Mouse (Mus musculus) G1E-ER4 (cell line): Measurements from ENCODE around the gene Asic2. TPM values are rescaled to one million over a fixed set of nuclear protein-coding genes. Genes with fewer than 3 reads are reported as not detected.

Experiments used
- GATA1 ChIP-seq: IDR thresholded peaks from one replicate; pipeline ENCODE4 v1.8.0; 2012; ENCODE audit warnings: low read length, inconsistent platforms
- polyA plus RNA-seq: library from polyadenylated mRNA; stranded (reverse); fragments of >175 nt; gene quantifications from 2 replicates; pipeline ENCODE4 v1.2.3, GENCODE M21; 2012

The Asic2 gene
- polyA plus RNA-seq, 1 experiment = not detected

DNA sequence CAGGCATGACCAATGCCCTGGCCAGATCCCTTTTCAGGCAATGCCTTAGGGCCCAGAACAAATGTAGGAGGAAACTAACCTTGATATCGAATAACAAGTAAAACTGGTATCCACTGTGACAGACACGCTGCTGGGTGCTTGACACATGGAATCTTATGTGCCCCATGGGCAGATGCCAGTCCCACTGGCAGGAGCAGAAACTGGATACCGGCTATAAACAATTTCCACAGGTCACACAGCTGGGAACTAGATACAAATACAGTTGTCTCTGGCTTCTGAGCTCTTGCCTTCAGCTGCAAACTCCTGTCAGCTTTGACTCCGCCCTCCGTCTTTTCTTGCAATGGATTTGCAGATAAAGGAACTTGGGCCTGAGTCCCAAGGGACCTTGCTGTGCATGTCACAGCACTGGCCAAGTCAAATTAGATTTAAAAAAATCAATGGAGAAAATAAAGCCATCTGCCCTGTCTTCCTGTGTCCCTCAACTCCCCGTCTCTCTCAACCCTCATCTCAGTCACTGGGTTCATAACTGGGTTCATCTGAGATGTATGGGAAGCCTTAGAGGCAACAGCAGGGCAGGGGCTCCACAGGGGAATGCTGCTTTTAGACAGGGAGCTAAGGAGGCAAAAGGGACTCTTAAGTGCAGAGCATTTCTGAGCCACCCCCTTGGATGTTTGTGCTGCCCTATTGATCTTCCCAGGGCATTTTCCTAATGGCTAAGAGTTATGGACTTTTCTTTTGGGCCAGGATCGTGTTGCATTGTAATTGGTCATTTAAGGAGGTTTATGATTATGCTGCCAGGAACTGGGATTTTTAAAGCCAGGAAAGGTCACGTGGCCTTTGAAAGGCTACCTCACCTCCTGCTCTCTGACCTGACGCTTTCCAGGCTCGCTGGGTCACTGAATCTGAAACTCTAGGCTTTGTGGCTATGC, 598.5 kb downstream of the Asic2 start:
- TF ChIP-seq GATA1 = no peak

DNA sequence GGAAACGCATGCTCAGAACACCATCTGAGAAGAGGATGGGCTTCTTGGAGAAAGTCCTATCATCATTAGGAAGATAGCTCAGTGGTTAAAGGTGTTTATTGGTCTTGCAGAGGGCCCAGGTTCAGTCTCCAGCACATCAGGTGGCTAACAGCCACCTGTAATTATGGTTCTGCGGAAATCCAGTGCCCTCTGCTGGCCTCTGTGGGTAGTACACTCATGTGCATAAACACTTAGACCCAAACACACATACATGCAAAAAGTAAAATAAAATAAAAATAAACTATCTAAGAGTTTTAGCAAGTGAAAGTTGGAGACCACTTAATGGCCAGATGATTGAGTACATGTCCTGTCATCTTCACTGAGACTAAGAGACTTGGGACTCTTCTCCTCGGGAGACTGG, 603.8 kb downstream of the Asic2 start:
- TF ChIP-seq GATA1 = no peak

DNA sequence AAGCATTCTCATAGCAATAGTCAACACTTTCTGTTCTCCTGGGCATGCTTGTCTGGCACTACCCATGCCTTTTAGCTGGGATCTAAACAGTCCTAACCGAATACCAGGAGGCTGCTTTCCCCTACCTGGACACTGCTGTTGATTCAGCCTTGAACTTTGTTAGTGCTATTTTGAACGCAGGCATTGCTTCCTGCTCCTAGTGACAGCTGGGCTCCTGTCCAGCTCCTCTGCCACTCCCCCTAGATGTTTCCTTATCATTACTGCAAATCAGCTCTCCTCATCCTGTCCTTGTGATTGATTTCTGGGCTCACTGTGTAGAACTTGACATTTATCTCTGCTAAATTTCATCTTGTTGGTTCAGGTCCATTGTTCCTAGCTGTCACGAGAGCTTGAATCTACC, 605.8 kb downstream of the Asic2 start:
- no peak for TF ChIP-seq GATA1

DNA sequence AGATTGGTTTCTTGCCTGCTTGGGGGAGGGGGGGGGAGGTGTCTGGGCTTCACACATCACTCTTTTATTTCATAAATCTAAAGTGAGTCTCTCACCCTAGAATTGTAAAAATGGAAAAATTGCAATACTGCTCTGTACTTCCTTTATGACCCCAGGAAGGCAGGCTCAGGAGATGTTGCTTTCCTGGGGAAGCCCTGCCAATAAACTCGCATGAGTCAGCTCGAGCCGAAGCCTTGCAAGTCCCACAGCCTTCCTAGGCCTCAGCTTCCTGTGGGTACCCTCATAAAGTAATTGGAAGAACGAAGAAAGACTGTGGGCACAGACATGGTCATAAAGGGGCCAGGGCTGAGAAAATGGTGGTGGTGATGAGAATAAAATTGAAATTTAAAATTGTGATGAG, 607.2 kb downstream of the Asic2 start:
- no peak for TF ChIP-seq GATA1

DNA sequence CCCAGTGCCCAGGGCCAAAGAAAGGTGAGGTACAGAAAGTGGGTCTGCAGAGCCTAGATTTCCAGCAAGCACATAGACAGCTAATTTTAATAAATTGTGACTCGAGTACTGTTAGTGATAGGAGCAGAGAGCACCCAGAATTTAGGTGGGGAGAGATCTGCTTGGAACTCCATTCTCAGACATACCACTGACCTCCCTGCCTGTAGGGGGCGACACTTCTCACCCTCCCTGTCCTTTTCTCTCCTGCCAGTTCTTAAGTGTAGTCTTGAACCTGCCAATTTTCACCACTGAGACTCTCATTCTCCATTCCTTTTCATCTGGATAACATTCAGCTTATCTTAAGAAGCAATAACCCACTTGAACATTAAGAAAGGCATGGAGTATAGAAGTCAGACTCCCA, 636.3 kb downstream of the Asic2 start:
- no peak for TF ChIP-seq GATA1

DNA sequence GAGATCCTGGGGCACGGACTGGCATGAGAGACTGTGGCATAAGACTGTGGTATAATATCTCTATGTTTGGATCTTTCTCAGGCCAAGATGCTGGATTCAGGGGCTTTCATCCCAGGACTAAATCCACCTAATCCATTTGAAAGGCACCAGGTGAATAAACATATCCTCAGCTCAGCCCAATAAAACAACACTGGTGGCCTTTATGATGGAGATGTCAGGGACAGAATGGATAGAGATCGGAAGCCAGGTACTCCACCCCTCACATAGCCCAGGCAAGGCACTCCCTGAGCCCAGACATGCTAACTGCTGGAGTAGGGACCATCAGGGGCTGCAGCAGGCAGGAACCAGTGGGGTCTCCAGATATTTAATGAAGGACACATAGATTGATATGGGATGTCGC, 637.3 kb downstream of the Asic2 start:
- no peak for TF ChIP-seq GATA1

DNA sequence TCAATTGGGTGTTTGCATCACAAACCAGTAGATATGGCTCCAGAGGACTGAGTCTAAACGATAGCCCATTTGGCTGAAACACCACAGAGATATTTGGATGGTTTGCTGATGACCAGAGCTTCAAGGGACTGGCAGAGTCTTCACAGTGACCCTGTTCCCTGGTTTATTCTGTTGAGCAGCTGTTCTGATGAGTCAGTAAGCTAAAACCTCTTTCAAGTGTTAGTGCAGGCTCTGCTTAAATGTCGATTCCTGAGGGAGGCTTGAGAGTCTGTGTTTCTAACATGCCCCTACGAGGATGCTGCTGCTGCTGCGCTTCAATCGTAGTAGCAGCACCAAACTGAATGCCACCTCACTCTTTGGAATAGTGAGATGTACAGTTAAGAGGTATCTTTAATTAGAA, 640.2 kb downstream of the Asic2 start:
- TF ChIP-seq GATA1 = no peak

DNA sequence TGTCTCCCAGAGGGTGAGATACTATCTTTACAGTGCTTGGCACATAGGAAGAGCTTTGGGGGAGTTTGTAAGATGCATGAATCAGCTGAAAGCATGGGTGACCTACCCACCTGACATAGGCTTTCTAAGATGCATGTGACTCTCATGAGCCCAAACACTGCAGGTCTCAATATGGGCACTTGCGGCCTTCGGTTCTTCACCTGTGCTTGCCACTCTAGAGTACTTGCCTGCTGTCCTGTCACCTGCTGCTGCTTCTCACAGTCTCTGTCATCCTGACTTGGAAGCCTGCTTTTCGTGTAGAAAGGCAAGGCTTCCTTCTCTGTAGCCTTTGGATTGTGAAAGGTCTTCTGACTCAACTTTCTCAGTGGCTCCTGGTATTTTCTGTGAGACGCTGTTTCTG, 645.1 kb downstream of the Asic2 start:
- no peak for TF ChIP-seq GATA1

DNA sequence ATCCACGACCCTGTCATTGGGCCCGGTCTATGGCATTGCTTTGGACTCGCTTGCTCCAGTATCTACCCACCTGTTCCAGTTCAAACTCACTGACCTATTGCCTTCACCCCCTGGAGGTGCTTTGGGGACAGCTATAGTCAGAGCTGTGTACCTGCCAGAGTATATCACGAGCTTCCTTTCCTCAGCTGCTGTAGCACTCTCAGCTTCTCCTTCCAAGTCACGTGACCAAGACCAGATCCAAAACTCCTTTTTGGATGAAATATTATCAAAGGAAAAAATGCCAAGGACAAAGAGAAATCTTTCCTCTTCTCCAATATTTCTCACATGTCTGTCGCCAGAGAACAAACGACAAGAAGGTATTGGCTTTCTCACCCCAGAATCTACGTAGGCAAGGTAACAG, 645.8 kb downstream of the Asic2 start:
- TF ChIP-seq GATA1 = no peak

DNA sequence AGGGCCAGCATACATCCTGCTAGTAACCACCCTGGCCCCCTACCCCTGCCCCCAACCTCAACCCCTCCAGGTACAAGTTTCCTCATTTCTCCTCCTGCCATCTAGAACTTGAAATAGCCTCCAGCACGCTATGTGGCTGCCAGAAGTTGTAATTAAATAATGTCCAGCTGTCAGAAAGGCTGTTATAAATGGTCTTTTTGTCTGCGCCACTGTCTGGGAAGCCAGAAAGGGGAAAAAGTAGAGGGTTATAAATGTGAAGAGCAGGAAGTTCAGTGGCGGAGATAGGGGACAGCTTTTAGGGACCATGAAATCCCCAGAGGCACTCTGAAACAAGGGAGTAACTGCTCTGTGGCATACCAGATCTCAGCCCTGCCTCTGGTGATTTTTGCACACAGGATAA, 678.2 kb downstream of the Asic2 start:
- TF ChIP-seq GATA1 = no peak

DNA sequence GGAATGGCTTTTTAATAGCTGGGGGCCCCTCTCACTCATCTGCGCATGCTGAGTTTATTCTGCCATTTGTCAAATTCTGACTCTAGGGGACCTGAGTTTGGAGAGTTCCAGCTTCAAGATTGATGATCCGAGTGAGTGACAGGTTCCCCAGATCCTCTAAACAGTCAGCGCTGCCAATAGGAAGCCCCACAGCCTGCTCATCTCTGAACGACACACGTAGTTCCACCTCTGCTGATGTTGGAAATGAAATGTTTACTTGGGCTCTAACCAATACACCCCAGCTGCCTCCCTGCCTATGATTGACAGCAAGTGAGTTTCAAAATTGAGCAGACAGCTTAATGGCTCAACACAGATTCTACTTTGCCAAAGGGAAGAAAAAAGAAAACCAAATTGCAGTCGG, 685.1 kb downstream of the Asic2 start:
- no peak for TF ChIP-seq GATA1

DNA sequence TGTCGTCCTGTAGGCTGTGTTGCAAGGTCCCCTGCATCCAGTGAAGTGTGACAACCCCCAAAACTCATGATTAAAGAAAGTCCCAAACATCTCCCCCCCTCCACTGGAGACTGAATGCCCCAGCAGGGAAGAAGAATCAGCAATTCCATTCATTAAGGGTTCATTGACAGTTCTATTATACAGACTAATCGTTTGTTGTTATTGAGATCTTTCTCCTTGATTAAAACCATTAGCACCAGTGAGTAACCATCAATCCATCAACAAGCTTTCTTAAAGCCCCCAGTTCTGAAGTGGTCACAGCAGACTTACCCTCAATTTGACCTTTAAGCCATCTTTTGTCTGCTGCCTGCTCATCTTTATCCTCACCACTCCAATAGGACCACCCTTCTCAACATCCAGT, 688.2 kb downstream of the Asic2 start:
- TF ChIP-seq GATA1 = no peak

DNA sequence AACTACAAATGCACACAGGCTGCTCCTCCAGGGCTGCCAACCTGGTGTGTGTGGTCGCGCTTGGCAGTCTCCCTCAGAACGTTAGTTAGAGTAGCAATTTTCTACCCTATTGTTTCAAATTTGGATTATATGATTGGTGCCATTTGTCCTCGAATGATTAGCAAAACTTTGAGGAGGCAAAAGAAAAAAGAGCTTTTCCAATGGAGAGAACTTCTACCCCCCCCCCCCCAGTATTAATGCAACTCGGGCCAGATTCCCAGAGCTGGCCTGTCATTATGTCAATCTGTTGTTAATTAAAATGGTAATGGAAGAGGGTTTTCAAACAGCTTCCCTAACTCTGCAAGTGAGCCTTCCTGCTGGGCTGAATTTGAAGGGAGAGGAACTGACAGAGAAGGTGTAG, 690.9 kb downstream of the Asic2 start:
- no peak for TF ChIP-seq GATA1

DNA sequence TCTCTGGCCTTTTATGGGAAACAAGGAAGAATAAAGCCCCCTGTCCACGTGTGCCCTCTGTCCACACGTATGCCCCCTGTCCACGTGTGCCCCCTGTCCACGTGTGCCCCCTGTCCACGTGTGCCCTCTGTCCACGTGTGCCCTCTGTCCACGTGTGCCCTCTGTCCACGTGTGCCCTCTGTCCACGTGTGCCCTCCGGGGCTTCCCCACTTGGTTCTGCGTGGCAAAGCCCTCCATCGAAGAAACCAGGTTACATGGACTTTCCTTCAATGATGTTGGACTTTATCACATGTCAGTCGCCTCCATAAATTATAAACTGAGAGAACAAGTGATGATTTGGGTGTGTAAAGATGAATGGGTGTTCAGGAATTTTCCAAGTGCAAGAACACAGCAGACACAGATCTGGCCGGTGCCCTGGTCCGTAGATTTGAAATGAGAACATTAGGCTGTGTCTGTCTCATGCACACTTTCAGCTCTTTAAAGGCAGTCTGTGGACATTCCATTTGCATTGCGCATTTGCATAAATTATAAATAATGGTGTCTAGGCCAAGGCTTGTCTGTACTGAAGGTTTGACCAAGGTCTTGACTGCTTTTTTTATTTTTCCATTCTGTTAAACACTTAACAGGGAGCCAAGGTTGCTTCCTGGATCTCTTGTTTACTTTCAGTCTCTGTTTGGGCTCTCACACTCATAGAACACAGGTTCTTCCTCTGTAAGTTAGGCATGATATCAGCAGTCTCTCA, 695.4 kb downstream of the Asic2 start:
- no peak for TF ChIP-seq GATA1

DNA sequence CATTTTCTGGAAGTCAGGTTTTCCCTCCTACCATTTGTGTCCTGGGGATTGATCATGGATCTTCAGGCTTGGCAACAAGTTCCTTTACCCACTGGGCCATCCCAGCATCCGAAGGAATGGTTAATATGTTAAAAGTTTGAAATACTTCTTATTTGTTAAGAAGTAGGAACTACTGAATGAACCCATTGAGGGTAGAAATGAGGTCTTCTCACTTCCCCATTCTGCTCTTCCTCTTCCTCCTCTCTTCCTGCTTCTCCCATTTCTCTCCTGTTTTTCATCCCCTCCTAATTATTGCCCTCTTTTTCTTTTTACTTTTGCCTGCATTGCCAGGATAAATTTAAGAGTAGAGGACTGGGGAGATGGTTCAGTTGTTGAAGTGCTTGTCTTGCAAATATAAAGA, 696.8 kb downstream of the Asic2 start:
- no peak for TF ChIP-seq GATA1

DNA sequence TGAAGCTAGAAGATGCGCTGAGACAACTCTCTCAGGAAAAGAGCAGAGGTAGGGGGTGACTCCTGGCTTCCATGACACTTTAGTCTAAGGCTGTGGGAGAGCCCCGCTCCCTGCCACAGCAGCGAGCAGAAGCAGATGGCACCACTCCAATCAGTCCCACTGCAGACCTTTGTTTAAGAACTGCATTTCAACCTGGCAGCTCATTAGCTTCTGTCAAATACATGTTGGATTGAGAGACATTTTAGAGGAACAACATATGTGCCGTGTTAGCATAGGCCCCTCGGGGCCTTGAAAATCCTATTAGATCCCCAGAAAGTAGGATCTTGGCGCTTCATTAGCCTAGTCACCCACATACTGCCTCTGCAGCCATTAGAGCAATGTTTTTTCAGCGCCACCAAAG, 697.7 kb downstream of the Asic2 start:
- TF ChIP-seq GATA1 = no peak

DNA sequence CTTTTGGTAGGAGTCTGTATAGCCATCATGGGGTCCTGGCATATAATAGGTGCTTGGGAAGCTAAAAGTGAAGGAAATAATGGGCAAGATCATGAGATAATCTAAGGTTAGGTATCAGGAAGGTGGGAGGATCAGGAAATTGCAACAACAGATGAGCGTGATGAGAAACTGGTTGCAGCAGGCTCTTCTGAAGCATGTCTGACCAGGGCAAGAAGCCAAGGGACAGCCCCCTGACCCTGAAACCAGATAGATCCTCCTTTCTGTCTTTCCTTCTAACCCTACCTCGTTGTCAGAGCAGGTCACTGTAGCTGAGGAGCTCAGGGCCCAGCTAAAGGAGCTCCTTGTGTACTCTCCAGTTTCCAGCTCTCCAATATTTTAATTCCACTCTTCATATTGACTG, 704.5 kb downstream of the Asic2 start:
- no peak for TF ChIP-seq GATA1
